Mouse (Mus musculus) midbrain, embryonic 16.5 days (tissue): ENCODE results near the gene Hnrnpm. TPM values are rescaled to one million over a fixed set of nuclear protein-coding genes. Genes with fewer than 3 reads are reported as not detected.
A peak's percentile ranks its signal among the peaks of the same experiment; 100 is the strongest.

Experiments
- ATAC-seq: fragments of 200-750 bp; cut with Nextera tagmentation; 2 replicates; pipeline ENCODE4 v1.8.0; 2017; ENCODE audit warnings: moderate TSS enrichment
- H3K27ac ChIP-seq: fragments of 300-500 bp; sonication (generic); 2 replicates; pipeline ENCODE4 v1.5.1; 2014; ENCODE audit warnings: mild to moderate bottlenecking, low read length, mixed read lengths
- H3K27me3 ChIP-seq: fragments of 300-500 bp; sonication (generic); 2 replicates; pipeline ENCODE4 v1.6.1; 2014; ENCODE audit warnings: low read depth, low read length, mixed read lengths; ENCODE audit not compliant: control insufficient read depth, insufficient read depth
- H3K36me3 ChIP-seq: fragments of 300-500 bp; sonication (generic); 2 replicates; pipeline ENCODE4 v1.6.1; 2014; ENCODE audit warnings: mild to moderate bottlenecking, low read length, moderate library complexity, mixed read lengths; ENCODE audit not compliant: control insufficient read depth, insufficient read depth
- H3K4me1 ChIP-seq: fragments of 300-500 bp; sonication (generic); 2 replicates; pipeline ENCODE4 v1.6.1; 2014; ENCODE audit warnings: mild to moderate bottlenecking, low read length, mixed read lengths; ENCODE audit not compliant: control insufficient read depth, insufficient read depth
- H3K4me2 ChIP-seq: fragments of 300-500 bp; sonication (generic); 2 replicates; pipeline ENCODE4 v1.6.1; 2014; ENCODE audit warnings: mild to moderate bottlenecking, low read length, mixed read lengths
- H3K4me3 ChIP-seq: fragments of 300-500 bp; sonication (generic); 2 replicates; pipeline ENCODE4 v1.5.1; 2014; ENCODE audit warnings: low read depth, mild to moderate bottlenecking, low read length, moderate library complexity, mixed read lengths
- H3K9ac ChIP-seq: fragments of 300-500 bp; sonication (generic); 2 replicates; pipeline ENCODE4 v1.6.1; 2014; ENCODE audit warnings: low read depth, low read length, mixed read lengths
- H3K9me3 ChIP-seq: fragments of 300-500 bp; sonication (generic); replicated peaks from 2 replicates; pipeline ENCODE4 v1.6.1; 2014; ENCODE audit warnings: mild to moderate bottlenecking, low read length, mixed read lengths; ENCODE audit not compliant: control insufficient read depth, poor library complexity, severe bottlenecking
- WGBS: fragments of 180-500 bp; shearing (Covaris S2); extraction: QIAGEN DNeasy Blood & Tissue Kit; methylation state at CpG from one replicate; pipeline ENCODE4 v1.1.7; 2014; 5-methylcytosine and 5-hydroxymethylcytosine counted together
- polyA plus RNA-seq: library from polyadenylated mRNA; unstranded; fragments of >200 nt; fragmentation: Nextera tagmentation; extraction: Ambion mirVana; gene quantifications from 2 replicates; pipeline ENCODE4 v1.2.1, GENCODE M21; 2015

The Hnrnpm gene
- polyA plus RNA-seq, 1 experiment from 2014 or later = 190 TPM

DNA sequence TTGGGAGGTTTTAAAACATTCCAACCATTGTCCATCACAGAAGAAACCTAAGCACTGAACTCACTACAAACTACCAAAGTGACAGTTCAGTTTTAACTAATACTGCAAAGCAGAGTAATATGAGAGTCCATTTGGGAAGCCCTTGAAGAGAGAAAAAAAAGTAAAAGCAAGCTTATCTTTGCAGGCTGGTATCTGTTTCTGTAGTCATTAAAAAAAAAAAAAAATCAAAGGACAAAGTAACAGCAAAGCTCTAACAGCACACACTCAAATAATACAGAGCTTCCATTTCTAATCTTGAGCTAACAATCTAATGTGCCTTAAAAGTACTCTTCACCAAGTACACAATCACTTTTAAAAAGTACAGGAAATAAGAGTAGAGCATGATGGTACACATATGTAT is 4.9 kb downstream of the Hnrnpm start:
- Histone ChIP-seq H3K9me3 (no peaks in the 10 kb centered on the region), H3K27ac (no peak overlapping the region), H3K36me3 (peaks cover 5% of the 10 kb centered on the region; the same call in 1 of the 2 replicates), H3K9ac (no peak overlapping the region), H3K4me1 (peaks cover 43% of the 10 kb centered on the region), H3K4me3 (no peak overlapping the region), H3K27me3 (no peaks in the 10 kb centered on the region), H3K4me2 (no peak overlapping the region)
- ATAC-seq = no peak

- no peak overlapping the region for H3K4me2 ChIP-seq
- H3K4me3 ChIP-seq = no peak overlapping the region
- H3K36me3 ChIP-seq = peaks cover 12% of the 10 kb centered on the region; the same call in 1 of the 2 replicates
- peaks cover 40% of the 10 kb centered on the region for H3K4me1 ChIP-seq
- ATAC-seq = no peak
- H3K27ac ChIP-seq = no peak overlapping the region
- H3K9ac ChIP-seq = no peak overlapping the region
- H3K9me3 ChIP-seq = no peaks in the 10 kb centered on the region
- no peaks in the 10 kb centered on the region for H3K27me3 ChIP-seq
Observed at GRCm38 (mm10) chr17:33678771-33679170, 7.9 kb downstream of the Hnrnpm start.

- no peak for ATAC-seq
- Histone ChIP-seq H3K27ac (no peak overlapping the region), H3K9me3 (no peaks in the 10 kb centered on the region), H3K4me1 (peaks cover 19% of the 10 kb centered on the region), H3K27me3 (no peaks in the 10 kb centered on the region), H3K36me3 (peaks cover 12% of the 10 kb centered on the region; the same call in 1 of the 2 replicates), H3K4me2 (no peak overlapping the region), H3K4me3 (no peak overlapping the region), H3K9ac (no peak overlapping the region)
- 91% methylated on average over 2 of the region's 2 CpGs for WGBS
Observed at GRCm38 (mm10) chr17:33676086-33676485, 10.6 kb downstream of the Hnrnpm start.

- Histone ChIP-seq H3K9ac (no peak overlapping the region), H3K9me3 (no peaks in the 10 kb centered on the region), H3K36me3 (peaks cover 12% of the 10 kb centered on the region; the same call in 1 of the 2 replicates), H3K27me3 (no peaks in the 10 kb centered on the region), H3K4me2 (no peak overlapping the region), H3K27ac (no peak overlapping the region), H3K4me1 (peaks cover 13% of the 10 kb centered on the region), H3K4me3 (no peak overlapping the region)
- ATAC-seq = no peak
Observed at GRCm38 (mm10) chr17:33675452-33675851, 11.2 kb downstream of the Hnrnpm start.

GRCm38 (mm10) chr17:33673837-33674236 is 12.8 kb downstream of the Hnrnpm start:
- Histone ChIP-seq H3K36me3 (peaks cover 12% of the 10 kb centered on the region; the same call in 1 of the 2 replicates), H3K4me2 (no peak overlapping the region), H3K9ac (no peak overlapping the region), H3K27me3 (no peaks in the 10 kb centered on the region), H3K27ac (no peak overlapping the region), H3K4me1 (peaks cover 12% of the 10 kb centered on the region), H3K9me3 (no peaks in the 10 kb centered on the region), H3K4me3 (no peak overlapping the region)
- ATAC-seq = no peak
- 92% methylated on average over 1 of the region's 1 CpGs for WGBS

GRCm38 (mm10) chr17:33669681-33670080 is 17.0 kb downstream of the Hnrnpm start:
- Histone ChIP-seq H3K9ac (no peak overlapping the region), H3K36me3 (peaks cover 7% of the 10 kb centered on the region; the same call in 1 of the 2 replicates), H3K27me3 (no peaks in the 10 kb centered on the region), H3K27ac (no peak overlapping the region), H3K4me3 (no peak overlapping the region), H3K4me1 (peaks cover 8% of the 10 kb centered on the region), H3K4me2 (no peak overlapping the region), H3K9me3 (no peaks in the 10 kb centered on the region)
- ATAC-seq = no peak
- 93% methylated on average over 3 of the region's 3 CpGs for WGBS

DNA sequence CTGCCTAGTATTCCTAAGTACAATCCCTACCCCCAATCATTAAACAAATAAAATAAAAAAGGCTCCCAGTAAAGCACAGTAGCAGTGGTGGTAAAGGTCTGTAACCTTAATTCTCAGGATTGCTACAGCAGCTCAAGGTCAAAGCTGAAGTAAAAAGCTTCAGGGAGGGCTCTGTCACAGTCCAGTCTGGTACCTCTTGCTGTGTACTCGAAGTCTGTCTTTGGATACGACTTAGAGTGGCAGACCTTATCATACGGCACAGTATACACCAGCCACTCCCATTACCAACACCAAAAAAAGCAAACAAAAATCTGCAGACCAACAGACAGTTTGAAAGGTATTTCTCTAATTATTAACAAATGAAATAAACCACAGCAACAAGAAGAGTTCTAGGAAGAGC is 19.8 kb downstream of the Hnrnpm start:
- Histone ChIP-seq H3K4me2 (no peak overlapping the region), H3K4me3 (no peak overlapping the region), H3K36me3 (peaks cover 17% of the 10 kb centered on the region), H3K4me1 (peaks cover 6% of the 10 kb centered on the region), H3K27ac (no peak overlapping the region), H3K27me3 (no peaks in the 10 kb centered on the region), H3K9ac (no peak overlapping the region), H3K9me3 (no peaks in the 10 kb centered on the region)
- 87% methylated on average over 3 of the region's 3 CpGs for WGBS
- no peak for ATAC-seq

GRCm38 (mm10) chr17:33649781-33650475 is 36.7 kb downstream of the Hnrnpm start:
- Histone ChIP-seq H3K27me3 (no peaks in the 10 kb centered on the region), H3K36me3 (peaks cover 36% of the 10 kb centered on the region), H3K27ac (no peak overlapping the region), H3K4me2 (no peak overlapping the region), H3K9me3 (no peaks in the 10 kb centered on the region), H3K9ac (no peak overlapping the region), H3K4me1 (no peaks in the 10 kb centered on the region), H3K4me3 (no peak overlapping the region)
- 97% methylated on average over 34 of the region's 34 CpGs for WGBS
- peak; percentile 36; the same call in 1 of the 2 replicates for ATAC-seq

GRCm38 (mm10) chr17:33645073-33645472 is 41.6 kb downstream of the Hnrnpm start:
- H3K4me3 ChIP-seq = no peak overlapping the region
- H3K27me3 ChIP-seq = no peaks in the 10 kb centered on the region
- ATAC-seq = no peak
- 97% methylated on average over 8 of the region's 8 CpGs for WGBS
- no peaks in the 10 kb centered on the region for H3K4me1 ChIP-seq
- H3K36me3 ChIP-seq = peaks cover 29% of the 10 kb centered on the region
- no peak overlapping the region for H3K4me2 ChIP-seq
- no peaks in the 10 kb centered on the region for H3K9me3 ChIP-seq
- no peak overlapping the region for H3K9ac ChIP-seq
- no peak overlapping the region for H3K27ac ChIP-seq
